Mouse (Mus musculus): ENCODE results near the gene Pck2. TPM values are rescaled to one million over a fixed set of nuclear protein-coding genes. Genes with fewer than 3 reads are reported as not detected.
A peak's percentile ranks its signal among the peaks of the same experiment; 100 is the strongest.

The Pck2 gene
- total RNA-seq, 2 experiments from 2014 or later, result 63.4 to 64.0 TPM

DNA sequence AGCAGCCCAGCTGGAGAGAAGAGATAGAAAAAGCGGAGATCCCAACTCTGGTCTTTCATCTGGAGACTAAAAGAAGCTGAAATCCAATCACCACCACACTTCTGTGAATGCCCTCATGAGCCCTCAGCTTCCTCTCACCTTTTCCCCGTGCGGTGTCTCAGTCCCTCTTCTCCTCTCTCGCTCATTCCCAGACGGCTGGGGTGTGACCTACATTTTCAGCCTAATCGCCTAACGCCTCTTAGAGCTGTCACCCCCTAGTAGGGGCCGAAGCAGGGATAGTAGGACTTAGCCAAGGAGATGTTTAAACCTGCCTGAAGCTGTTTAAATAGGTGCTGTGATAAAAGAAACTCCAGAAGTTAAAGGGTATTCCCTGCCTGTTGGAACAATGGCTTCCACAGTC, 15.3 kb upstream of the Pck2 start, which contains the start of gene Nrl:
TSS of gene Nrl (minus strand) at position 197 of the 400 bp plus-strand sequence.
- DNase-seq (ENCODE audit: low spot score in 2 of 2), result no peak

DNA sequence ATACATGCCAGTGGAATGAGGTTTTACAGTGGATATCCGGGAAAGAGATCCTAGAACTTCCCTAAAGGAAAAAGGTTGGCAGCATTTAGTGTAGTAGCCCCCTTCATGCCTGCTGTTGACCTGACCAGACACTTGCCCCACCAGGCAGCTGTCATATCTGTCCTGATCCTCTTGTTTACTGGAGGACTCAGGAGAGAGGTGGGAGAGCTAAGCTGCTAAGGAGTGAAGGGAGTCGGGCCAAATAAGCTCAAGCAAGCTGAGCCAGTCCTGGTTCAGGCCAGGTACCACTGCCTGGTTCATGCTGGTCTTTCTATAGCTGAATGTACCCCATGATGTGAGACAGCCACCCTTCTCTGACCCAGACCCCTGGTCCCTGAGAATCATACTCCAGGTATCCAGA, 13.4 kb upstream of the Pck2 start:
- DNase-seq (ENCODE audit: low spot score in 2 of 2), result no peak

DNA sequence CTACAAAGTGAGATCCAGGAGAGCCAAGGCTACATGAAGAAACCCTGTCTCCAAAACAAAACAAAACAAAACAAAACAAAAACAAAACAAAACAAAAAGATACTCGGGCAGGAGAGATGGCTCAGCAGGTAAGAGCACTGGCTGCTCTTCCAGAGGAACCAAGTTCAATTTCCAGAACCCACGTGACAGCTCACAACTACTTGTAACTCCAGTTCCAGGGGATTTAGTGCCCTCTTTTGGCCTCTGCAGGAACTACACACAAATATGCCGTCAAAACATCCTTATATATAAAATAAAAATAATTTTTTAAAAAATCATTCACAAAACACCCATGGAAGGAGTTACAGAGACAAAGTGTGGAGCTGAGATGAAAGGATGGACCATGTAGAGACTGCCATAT, 12.1 kb upstream of the Pck2 start:
- no peak for DNase-seq (ENCODE audit: low spot score in 2 of 2)

DNA sequence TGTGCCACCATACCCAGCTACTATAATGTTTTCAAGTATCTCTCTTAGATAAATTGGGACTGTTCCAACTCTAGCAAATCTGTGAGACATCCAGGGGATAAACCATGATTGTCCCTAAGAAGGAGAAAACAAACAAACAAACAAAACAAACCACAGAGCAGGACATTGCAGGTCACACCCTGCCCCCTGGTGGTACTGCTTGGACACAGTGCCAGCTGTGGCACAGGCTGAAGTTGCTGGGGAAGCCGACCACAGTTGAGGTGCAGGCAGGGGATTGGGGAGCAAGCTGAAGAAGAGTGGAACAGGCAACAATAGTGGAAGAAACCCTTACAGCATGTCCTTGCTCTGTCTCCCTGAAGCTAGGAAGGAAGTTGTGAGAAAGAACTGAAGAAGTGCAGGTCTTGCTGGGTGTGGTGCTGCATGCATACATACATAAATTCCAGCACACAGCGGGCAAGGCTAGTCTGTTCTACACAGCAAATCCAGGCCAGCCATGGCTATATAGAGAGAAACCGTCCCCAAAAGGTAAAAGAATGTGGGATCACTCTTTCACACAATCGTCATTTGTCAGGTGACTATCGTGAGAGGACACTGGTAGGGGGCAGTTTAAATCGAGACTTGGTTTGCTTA, 3.8 kb upstream of the Pck2 start:
- DNase-seq (ENCODE audit: low spot score in 2 of 2), result no peak

DNA sequence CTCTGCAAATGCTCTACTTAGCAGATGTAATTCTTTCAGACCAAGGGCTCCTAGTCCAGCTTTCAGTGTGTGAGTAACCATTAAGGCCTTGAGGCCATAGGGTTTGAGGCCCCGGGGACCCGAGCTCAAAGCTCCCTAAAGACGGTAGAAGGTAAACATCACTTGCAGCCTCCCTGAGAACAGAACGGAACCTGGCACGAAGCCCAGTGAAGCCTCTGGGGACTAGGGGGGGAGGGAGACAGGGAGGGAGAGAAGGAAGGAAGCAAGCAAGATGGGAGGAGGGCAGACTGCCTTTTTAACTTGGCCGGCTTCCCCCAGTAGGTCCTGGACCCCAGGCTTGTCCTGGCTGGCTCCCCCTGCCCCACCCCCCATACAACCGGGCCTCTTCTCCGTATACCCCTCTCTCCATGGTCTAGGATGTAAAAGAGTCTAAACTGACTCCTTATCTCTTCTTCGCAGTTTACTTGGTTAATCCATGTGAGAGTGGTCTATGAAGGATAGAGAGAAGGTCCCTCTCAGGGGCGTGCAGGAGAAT, 788 bp downstream of the Pck2 start:
- peak; percentile 53 to 80 for DNase-seq (ENCODE audit: low spot score in 2 of 2)

DNA sequence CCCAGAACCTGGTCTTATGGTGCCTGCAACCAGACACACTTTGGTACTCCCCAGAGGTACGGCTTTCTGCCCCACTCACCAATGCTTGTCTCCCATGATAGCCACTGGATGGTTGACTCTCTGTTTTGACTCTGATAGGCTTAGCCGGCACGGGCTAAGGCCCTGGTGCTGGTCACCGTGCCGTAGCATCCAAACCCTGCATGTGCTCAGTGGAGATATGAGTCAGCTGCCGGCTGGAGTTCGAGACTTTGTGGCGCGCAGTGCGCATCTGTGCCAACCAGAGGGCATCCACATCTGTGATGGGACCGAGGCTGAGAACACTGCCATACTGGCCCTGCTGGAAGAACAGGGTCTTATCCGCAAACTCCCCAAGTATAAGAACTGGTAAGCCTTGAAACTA, 2.2 kb downstream of the Pck2 start:
- DNase-seq (ENCODE audit: low spot score in 2 of 2), result no peak

DNA sequence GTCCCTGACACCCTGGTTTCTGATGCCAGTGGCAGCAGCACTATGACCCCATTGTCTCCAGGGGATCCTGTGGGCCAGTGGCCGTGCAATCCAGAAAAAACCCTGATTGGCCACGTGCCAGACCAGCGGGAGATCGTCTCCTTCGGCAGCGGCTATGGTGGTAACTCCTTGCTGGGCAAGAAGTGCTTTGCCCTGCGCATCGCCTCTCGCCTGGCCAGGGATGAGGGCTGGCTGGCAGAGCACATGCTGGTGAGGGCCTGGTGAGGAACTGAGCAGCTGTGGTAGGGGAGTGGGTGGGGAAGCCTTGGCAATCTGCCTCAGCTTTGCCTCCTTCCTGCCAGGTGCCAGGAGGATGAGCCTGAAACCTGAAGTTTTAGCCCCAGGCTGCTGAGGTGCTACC, 4.3 kb downstream of the Pck2 start:
- DNase-seq (ENCODE audit: low spot score in 2 of 2), result no peak

DNA sequence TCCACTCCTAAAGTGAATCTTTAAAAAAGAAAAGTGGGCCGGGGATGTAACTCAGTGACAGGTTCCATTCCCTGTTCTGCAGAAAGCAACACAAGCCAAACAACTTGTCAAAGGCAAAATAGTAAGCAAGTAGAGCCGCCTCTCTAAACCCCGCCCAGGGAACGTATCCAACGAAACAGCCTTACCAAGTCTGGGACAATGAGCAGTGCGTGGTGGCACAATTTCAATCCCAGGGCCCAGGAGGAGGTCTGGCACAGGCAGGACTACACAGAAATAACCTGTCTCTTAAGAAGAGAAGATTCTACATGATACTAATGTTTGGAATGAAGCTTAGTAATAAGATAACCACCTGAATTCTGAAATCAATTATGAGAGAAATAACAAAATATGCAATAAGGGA, 10.1 kb downstream of the Pck2 start:
- no peak for DNase-seq (ENCODE audit: low spot score in 2 of 2)

DNA sequence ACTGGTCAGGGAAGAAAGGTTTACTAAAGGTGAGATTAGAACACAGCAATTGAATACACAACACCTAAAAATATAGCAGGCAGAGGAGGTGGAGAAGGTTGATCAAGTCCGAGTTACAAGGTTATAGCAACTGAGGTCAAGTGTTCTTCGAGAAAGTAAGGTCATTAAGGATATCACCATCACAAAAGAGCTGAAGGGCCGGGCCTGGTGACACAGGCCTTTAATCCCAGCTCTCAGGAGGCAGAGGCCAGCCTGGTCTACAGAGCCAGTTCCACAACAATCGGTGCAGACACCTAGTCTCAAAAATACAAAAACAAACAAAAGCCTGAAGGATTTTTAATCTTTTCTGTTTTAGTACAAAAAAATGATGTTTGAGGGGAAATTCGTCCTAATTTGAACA, 11.3 kb downstream of the Pck2 start:
- DNase-seq (ENCODE audit: low spot score in 2 of 2), result no peak

DNA sequence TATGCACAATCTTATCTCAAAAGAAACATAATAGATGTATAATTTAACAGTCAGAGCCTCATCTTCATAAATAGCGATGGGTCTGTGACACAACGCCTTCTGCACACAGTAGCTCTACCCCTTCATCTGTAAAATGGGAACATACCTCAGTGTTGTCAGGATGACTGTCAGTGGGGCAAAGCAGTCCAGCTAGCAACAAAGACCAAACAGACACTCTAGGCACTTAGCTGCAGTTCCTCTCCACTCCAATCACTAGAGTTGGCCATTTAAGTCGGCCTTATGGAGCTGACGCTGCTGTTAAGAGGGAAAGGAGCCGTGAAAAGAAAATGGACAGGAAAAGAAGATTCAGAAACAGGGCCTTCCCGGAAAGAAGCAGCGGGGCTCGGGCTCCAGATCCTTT, 11.7 kb downstream of the Pck2 start:
- no peak for DNase-seq (ENCODE audit: low spot score in 2 of 2)

DNA sequence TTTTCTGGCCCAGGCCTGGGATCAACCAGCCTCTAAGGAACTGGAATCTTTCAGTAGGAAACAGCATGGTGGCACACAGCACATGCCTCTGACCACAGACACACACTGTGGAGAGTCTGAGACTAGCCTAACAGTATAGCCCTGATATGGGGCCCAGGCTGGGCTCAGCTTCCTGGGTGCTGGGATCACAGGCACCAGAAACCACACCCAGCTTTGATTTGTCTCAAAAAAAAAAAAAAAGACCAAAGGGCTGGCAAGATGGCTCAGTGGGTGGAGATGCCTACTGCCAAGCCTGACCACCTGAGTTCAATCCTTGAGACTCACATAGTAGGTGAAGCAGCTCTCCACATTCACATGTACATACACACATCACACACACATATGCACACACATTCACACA, 14.6 kb downstream of the Pck2 start:
- no peak for DNase-seq (ENCODE audit: low spot score in 2 of 2)

DNA sequence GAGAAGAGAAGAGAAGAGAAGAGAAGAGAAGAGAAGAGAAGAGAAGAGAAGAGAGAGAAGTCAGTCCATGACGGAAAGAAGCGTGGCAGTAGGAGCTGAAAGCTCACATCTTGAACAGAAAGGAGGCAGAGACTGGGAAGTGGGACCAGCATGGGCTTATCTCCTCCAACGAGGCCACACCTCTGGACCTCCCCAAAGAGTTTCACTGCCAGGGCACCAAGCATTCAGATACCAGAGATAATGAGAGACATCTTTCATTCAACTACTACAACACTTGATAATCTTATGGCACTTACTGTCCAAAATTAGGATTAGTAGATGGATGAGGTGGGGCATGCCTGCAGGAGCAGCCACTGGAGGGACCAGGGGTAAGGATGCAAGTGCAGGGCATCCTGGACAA, 15.7 kb downstream of the Pck2 start:
- DNase-seq (ENCODE audit: low spot score in 2 of 2), result no peak

DNA sequence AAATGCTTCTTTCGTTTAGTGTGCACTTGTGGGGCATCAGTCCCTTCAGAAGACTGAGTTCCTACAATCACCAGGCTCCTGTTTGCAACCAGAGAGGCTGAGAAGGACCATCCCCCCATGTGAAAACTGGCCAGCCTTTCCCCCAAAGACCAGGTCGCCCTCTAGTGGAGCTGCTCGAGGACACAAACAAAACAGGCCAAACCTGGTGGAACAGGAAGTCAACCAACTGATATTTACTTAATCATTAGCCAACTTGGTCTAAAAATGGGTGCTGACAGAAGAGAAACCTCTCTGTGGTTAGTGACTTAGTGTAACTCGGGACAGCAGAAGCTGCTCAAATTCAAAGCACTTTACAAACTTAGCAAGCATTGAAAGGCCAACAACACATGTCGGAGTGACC, 16.9 kb downstream of the Pck2 start:
- peak; percentile 43 to 67 for DNase-seq (ENCODE audit: low spot score in 2 of 2)

DNA sequence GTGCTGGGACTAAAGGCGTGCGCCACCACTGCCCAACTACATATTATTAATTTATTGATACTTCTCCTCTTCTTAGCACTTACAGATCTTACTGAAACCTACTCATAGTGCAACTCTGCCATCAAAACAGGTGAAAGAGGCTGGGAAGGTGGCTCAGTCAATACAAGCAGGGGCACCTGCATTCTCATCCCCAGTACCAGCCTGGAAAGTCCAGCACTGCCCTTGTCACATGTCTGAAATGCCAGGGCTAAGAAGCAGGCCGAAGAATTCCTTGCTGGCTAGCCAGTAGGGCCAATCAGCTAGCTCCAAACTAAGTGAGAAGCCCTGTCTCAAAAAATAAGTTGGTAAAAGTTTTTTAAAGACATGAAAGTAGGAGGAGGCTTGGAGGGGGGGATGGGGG, 17.5 kb downstream of the Pck2 start:
- no peak for DNase-seq (ENCODE audit: low spot score in 2 of 2)

DNA sequence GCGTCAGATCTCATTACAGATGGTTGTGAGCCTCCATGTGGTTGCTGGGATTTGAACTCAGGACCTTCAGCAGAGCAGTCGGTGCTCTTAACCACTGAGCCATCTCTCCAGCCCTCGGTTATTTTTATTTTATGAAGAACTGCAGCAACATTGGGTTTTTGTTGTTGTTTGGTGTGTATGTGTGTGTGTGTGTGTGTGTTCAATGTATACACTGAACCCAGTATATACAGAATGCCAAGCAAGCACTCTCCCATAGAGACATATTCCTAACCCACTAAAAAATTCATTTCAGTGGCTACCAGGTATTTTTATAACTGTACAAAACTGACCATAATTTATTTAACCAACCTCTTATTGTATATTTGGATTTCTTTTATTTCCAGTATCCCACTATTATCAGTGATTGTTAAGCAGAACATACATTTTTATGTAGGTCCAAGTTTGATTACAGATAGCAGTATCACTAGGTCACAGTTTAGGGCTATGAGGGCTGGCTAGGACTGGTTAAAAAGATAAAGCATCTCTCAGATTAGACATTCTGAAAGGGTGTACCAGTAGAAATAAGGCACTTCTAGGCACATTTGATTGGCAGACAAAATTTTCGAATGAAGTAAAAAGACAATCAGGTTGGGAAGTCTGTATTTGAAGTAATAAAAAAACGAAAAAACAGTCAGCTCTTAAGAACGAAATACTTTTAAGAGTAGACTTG, 18.8 kb downstream of the Pck2 start:
- DNase-seq (ENCODE audit: low spot score in 2 of 2), result no peak

DNA sequence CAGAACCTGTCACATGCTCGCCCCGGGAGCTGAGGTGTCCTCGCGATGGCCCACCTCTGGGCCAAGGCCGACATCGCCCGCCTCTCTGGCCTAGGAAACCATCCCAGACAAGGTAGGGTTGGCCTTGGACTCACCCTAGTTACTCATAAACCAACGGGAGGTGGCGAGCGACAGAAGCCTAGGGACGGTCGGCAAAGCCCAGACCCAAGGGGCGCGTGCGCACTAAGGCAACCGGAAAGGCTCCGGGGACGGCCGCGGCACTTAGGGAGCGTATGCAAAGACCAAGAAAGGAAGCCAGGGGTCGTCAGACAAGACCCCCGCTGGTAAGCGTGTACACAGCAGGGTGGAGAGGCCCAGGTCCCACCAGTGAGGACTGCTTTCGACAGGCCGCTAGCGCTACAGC, 19.7 kb downstream of the Pck2 start, which contains the start of gene Dcaf11:
TSS of gene Dcaf11 (plus strand) at position 208 of the 403 bp plus-strand sequence.
- DNase-seq (ENCODE audit: low spot score in 2 of 2), result peak; percentile 70 to 87

DNA sequence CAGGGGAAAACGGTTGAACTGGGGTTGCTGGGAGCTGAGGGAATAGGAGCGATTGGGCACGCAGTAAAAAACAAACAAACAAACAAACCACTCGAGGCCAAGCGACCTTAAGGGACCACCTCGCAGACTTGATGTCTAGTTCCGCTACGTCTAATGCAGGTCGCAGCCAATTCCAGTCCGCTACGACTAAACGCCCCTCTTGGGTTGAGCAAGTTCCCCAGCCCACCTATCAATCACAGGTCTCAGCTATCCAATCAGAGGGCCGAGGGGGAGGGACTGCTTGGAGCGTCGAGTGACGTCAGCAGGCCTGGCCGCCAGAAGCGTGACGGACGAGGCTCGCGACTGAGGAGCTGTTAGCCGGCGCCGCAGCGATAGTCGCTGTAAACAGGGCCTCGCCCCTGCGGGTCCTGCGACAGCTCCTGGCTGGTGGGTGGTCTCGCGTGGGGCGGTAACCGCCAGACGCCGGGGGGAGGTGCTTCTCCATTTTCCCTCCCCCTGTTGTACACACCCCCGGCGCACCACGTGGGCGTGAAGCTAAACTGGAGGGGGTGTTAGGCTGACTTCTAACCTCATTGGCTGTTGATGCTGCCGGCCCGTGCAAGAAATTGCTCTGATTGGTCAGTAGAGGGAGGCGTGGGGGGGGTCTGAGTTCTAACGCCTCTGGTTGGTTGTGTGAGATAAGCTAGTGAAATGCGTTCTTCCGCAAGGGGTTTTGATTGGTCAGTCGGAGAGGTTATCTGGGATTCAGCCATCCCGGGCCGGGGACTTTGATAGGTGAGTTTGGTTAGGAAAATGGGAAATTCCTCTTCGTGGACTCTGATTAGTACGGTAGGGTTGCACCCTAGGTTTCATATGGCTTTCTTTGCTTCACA, 20.4 kb downstream of the Pck2 start, which contains the start of gene A730061H03Rik:
TSS of gene A730061H03Rik (minus strand) at position 205 of the 872 bp plus-strand sequence.
- peak; percentile 91 to 99 for DNase-seq (ENCODE audit: low spot score in 2 of 2)

DNA sequence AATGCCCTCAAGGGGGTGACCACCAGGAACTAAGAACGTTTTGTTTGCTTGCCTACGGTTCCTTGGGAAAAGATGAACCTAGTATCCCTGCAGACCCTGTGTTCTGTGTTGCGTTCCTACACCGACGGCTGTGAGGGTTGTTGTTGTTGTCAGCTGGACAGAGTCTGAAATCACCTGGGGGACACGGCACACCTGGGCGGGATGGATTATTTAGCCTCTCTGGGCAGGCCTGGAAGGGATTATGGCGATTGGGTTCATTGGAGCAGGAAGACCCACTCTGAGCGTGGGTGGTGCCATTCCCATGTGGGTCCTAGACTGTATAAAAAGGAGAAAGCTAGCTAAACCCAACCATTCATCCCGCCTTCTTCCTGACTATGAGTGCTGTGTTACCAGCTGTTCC, 21.8 kb downstream of the Pck2 start:
- no peak for DNase-seq (ENCODE audit: low spot score in 2 of 2)

DNA sequence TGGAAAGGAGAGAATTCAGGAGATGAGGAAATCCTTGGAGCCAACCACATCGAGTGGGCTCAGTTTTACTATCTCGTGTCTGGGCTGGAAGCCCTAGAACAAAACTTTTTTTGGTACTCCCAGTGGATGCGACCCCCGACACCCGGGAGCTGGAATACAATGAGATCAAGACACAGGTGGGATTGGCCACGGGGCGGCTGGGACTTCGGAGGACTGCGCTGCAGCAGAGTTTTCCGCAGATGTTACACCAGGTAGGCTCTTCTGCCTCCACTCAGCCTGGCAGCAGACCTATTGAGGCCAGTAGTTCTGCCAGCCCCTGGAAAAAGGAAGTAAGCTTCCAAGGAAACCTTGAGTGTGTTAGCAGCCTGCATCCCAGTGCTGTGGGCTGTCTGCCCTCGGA, 23.2 kb downstream of the Pck2 start:
- no peak for DNase-seq (ENCODE audit: low spot score in 2 of 2)

DNA sequence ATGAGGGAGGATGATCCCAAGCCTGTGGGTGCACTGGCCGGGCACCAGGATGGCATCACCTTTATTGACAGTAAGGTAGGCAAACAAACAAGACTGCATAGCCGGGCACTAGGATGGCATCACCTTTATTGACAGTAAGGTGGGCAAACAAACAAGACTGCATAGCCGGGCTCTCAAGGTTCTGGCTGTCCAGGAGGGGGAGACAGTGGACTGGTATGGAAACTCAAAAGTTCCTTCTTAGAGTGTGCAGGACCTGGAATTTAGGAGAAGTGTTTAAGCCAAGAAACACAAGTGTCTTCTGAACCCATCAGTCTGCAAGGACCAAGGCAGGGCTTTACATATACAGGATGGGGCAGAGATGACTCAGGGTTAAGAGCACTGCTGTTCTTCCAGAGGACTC, 25.7 kb downstream of the Pck2 start:
- no peak for DNase-seq (ENCODE audit: low spot score in 2 of 2)

DNA sequence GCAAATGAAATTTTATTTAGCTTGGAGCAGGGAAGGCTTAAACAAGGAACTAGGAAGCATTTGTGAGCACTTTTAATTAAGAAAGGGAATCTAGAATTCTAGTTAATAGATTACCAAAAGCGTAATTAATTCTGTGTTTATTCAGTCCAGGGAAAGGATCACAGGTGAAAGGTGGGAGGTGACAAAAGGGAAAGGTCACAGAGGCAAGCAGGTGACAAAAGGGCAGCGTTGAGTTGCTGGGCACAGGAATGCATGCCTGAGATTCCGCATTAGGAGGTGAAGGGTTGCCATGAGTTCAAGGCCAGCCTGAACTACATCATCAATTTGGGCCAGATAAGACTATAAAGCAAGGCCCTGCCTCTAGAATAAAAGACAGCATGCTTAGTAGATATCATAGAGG, 27.4 kb downstream of the Pck2 start:
- DNase-seq (ENCODE audit: low spot score in 2 of 2), result no peak

DNA sequence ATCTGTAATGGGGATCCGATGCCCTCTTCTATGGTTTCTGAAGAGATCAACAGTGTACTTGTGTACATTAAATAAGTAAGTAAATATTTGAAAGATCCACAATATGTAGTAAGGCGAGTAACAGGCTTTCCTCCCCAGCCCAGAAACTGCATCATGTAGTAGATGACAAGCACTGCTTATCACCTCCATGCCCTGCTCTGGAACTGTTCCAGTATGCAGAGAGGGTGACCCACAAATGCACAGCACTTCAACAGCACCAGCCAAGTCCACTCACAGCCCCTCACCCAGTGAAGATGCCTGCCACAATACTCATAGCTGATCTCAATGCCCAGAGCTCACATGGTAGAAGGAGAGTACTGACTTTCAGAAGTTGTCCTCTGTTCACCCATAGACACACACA, 30.5 kb downstream of the Pck2 start:
- DNase-seq (ENCODE audit: low spot score in 2 of 2), result no peak
